17 mouse cellular contexts compared by ENCODE assay signal in genomic region chr11:69774961-69775360, GRCm38 (mm10). TPM values are rescaled to one million over a fixed set of nuclear protein-coding genes. Genes with fewer than 3 reads are reported as not detected.
"Had no signal": no experiment of that assay in that cellular context is flagged by ENCODE, and none has a peak within 500 bp of the region (broad histone marks: within the 10 kb centered on the region; RNA-seq: fewer than 3 reads in every experiment).

No protein-coding gene starts in this region.

- H3K4me3 ChIP-seq: left cerebral cortex, adult 2 months; limb, embryonic 10.5 days; liver, embryonic 15.5 days; midbrain, embryonic 13.5 days had no signal

- H3K36me3 ChIP-seq: liver, embryonic 15.5 days had no signal

- H3K4me2 ChIP-seq: liver, embryonic 11.5 days; liver, embryonic 15.5 days; lung, embryonic 14.5 days; midbrain, embryonic 13.5 days had no signal

- H3K27me3 ChIP-seq: midbrain, embryonic 13.5 days had no signal

- H3K9me3 ChIP-seq: limb, embryonic 10.5 days; liver, embryonic 15.5 days; midbrain, embryonic 13.5 days had no signal

- DNase-seq: kidney, adult 8-10 months; lung, embryonic 14.5 days; lung, postnatal 10 days; right cerebral cortex, adult 18-20 months; right cerebral cortex, postnatal 25 days; thymus, postnatal 4 days had no signal

- H3K27ac ChIP-seq: left cerebral cortex, adult 2 months; limb, embryonic 10.5 days; liver, embryonic 15.5 days; macrophage; midbrain, embryonic 13.5 days; stomach, postnatal 0 days had no signal

- H3K4me1 ChIP-seq: liver, embryonic 15.5 days had no signal

- ATAC-seq: midbrain, embryonic 13.5 days had no signal

- H3K9ac ChIP-seq: liver, embryonic 15.5 days; lung, embryonic 14.5 days; midbrain, embryonic 13.5 days had no signal

RNA-seq across cellular contexts. Expression of gene Slc35g3, which starts 13.2 kb away (rescaled TPM):
- total RNA-seq: layer of hippocampus, postnatal 25 days; left cerebral cortex, adult 2 months; left cerebral cortex, postnatal 14 days; midbrain, postnatal 0 days had no signal
- polyA plus RNA-seq: liver, embryonic 11.5 days; liver, embryonic 15.5 days; macrophage; neural tube, embryonic 14.5 days; stomach, postnatal 0 days had no signal

RNA-seq across cellular contexts. Expression of gene Chrnb1, which starts 20.8 kb away (rescaled TPM):
- polyA plus RNA-seq: macrophage had no signal
